Mouse (Mus musculus): ENCODE measurements at regions not wholly inside any gene's neighbourhood (a gene's known extent, or its start where the extent isn't known, plus 50 kb on each side); places are given as distances from the start of the nearest gene placed in this dataset.

- TF ChIP-seq CTCF (IDR thresholded peaks at IDR 0.05; ENCODE audit: borderline replicate concordance, insufficient read depth, low read length) (no peak), POLR2A (IDR thresholded peaks at IDR 0.05; ENCODE audit: low read depth, low read length) (no peak)
Observed at GRCm38 (mm10) chr7:58473150-58473549, 182.8 kb upstream of the Atp10a start.

DNA sequence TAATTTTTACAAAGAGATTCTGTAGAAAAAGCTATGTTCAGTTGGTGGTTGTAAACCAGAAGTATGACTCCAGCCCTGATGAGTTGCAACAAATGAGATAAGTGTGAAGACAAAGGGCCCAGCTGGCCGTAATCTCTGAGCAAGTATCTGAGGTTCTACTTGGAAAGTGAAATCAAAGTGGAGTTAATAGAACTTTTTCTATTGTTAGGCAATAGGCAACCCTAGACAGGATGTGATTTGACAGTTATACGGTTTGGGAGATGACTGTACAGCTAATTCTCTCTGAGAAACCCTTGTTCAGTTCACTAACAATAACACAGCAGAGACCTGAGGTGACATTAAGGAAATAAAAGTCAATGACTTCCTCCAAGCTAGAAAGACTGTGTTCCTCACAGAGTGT lies 180.8 kb upstream of the Atp10a start:
- TF ChIP-seq POLR2A (IDR thresholded peaks at IDR 0.05; ENCODE audit: low read depth, low read length) (no peak), CTCF (IDR thresholded peaks at IDR 0.05; ENCODE audit: borderline replicate concordance, insufficient read depth, low read length) (no peak)
- no peaks in the 10 kb centered on the region for H3K4me1 ChIP-seq (ENCODE audit: control insufficient read depth, insufficient read depth, low read length)
- no peak overlapping the region for H3K4me3 ChIP-seq (ENCODE audit: insufficient read depth, low read length)
- no peak overlapping the region for H3K27ac ChIP-seq (ENCODE audit: insufficient read depth, low read length)

More at GRCm38 (mm10) chr7:58473150-58473549, 182.8 kb upstream of the Atp10a start:
- Histone ChIP-seq H3K27ac (ENCODE audit: insufficient read depth, low read length) (no peak overlapping the region), H3K4me3 (ENCODE audit: insufficient read depth, low read length) (no peak overlapping the region), H3K4me1 (ENCODE audit: control insufficient read depth, insufficient read depth, low read length) (no peaks in the 10 kb centered on the region)

GRCm38 (mm10) chr7:58488250-58488649 lies 167.7 kb upstream of the Atp10a start:
- TF ChIP-seq CTCF (IDR thresholded peaks at IDR 0.05; ENCODE audit: borderline replicate concordance, insufficient read depth, low read length) (no peak), POLR2A (IDR thresholded peaks at IDR 0.05; ENCODE audit: low read depth, low read length) (no peak)
- no peak overlapping the region for H3K27ac ChIP-seq (ENCODE audit: insufficient read depth, low read length)

More at GRCm38 (mm10) chr7:58488250-58488649, 167.7 kb upstream of the Atp10a start:
- Histone ChIP-seq H3K4me1 (ENCODE audit: control insufficient read depth, insufficient read depth, low read length) (no peaks in the 10 kb centered on the region), H3K4me3 (ENCODE audit: insufficient read depth, low read length) (no peak overlapping the region)
